Mouse (Mus musculus) E14TG2a.4 (cell line): ENCODE results near the gene Mrps14.

Experiments
- CTCF ChIP-seq: conservative IDR thresholded peaks from 2 replicates; pipeline ENCODE4 v1.5.1; 2014; ENCODE audit warnings: low read length
- NANOG ChIP-seq: IDR thresholded peaks from 2 replicates; pipeline ENCODE4 v1.6.1; 2014; ENCODE audit warnings: borderline replicate concordance, low read length, mixed read lengths
- POU5F1 ChIP-seq: IDR thresholded peaks from 2 replicates; pipeline ENCODE4 v1.6.1; 2014; ENCODE audit warnings: low read length, borderline replicate concordance

DNA sequence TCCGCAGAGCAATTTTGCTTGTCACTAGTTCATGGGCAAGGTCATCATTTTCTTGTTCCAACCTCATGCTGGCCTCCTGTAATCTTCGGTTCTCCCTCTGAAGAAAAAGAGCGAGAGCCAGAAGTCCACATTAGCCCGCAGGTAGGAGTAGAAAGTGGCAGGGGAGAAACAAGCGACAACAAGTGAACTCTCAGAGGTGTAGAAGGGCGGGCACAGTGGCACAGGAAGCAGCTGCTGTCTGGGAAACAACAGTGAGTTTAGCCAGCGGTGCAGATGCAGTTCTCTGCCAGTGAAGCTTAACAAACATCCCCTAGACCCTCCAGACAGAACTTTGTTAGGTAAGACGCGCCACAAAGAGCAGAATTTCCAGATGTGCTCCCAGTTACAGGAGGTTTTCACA lies 52.5 kb downstream of the Mrps14 start:
- TF ChIP-seq CTCF (no peak), POU5F1 (no peak), NANOG (no peak)
